Mouse (Mus musculus): ENCODE measurements around the gene Atp10a. TPM values are rescaled to one million over a fixed set of nuclear protein-coding genes. Genes with fewer than 3 reads are reported as not detected.
A peak's percentile ranks its signal among the peaks of the same experiment; 100 is the strongest.

Gene Atp10a
- polyA plus RNA-seq, 1 experiment from 2014 or later, result 2.7 TPM

DNA sequence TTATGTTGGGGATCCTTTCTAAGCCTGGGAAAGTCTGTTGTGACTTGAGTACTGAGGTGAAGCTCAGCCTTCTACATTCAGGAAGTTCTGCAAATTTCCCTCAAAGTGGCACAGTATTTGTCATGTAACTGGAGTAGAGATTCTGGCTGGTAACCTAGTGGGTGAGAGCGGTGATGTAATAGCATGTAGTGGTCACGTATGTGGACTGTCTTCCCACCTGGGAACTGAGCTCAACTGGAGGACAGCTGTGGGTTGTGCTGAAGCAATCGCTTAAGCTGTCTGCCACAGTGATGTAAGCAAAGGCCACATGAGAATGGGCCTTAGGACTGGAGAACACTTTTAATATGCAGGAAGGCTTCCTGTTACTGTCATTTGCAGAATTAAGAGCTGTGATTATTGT is 60.7 kb downstream of the Atp10a start:
- Histone ChIP-seq H3K4me3 (ENCODE audit: low read depth, low read length) (no peak overlapping the region), H3K27ac (ENCODE audit: low read depth, low read length) (no peak overlapping the region), H3K4me1 (ENCODE audit: control insufficient read depth, insufficient read depth, low read length) (no peaks in the 10 kb centered on the region), H3K9ac (ENCODE audit: low read length) (no peak overlapping the region), H3K9me3 (ENCODE audit: control insufficient read depth, low read length) (no peaks in the 10 kb centered on the region), H3K4me2 (ENCODE audit: low read depth) (no peak overlapping the region), H3K27me3 (ENCODE audit: control insufficient read depth, insufficient read depth, low read length) (no peaks in the 10 kb centered on the region), H3K36me3 (ENCODE audit: control insufficient read depth, insufficient read depth, low read length) (no peaks in the 10 kb centered on the region)
- DNase-seq (ENCODE audit: low spot score) (no peak), ATAC-seq (ENCODE audit: insufficient read depth, low FRiP score, low TSS enrichment) (no peak)
- WGBS, result 89% methylated on average over 3 of the region's 3 CpGs

DNA sequence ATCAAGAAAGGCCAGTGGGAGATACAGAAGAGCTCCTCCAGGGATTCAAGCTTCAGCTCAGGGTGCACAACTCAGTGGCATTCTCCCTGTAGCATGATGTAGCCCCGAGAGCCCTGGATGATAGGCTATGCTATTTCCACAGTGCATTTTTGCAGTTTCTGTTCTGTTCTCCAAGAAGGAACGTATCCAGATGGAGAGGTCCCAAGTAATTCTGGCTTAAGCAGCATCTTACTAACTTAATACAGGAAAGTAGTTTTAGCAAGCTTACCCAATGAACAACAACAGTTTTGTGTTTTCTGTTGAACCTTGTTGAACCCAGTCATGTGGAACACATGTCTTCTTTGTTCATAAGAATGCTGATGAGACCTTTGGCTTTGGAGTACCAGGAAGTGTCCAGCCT is 62.6 kb downstream of the Atp10a start:
- Histone ChIP-seq H3K36me3 (ENCODE audit: control insufficient read depth, insufficient read depth, low read length) (no peaks in the 10 kb centered on the region), H3K27me3 (ENCODE audit: control insufficient read depth, insufficient read depth, low read length) (no peaks in the 10 kb centered on the region), H3K27ac (ENCODE audit: low read depth, low read length) (no peak overlapping the region), H3K4me1 (ENCODE audit: control insufficient read depth, insufficient read depth, low read length) (no peaks in the 10 kb centered on the region), H3K4me3 (ENCODE audit: low read depth, low read length) (no peak overlapping the region), H3K4me2 (ENCODE audit: low read depth) (no peak overlapping the region), H3K9ac (ENCODE audit: low read length) (no peak overlapping the region), H3K9me3 (ENCODE audit: control insufficient read depth, low read length) (no peaks in the 10 kb centered on the region)
- ATAC-seq (ENCODE audit: insufficient read depth, low FRiP score, low TSS enrichment), result no peak
- 84% methylated on average over 2 of the region's 2 CpGs for WGBS
- DNase-seq (ENCODE audit: low spot score), result no peak

DNA sequence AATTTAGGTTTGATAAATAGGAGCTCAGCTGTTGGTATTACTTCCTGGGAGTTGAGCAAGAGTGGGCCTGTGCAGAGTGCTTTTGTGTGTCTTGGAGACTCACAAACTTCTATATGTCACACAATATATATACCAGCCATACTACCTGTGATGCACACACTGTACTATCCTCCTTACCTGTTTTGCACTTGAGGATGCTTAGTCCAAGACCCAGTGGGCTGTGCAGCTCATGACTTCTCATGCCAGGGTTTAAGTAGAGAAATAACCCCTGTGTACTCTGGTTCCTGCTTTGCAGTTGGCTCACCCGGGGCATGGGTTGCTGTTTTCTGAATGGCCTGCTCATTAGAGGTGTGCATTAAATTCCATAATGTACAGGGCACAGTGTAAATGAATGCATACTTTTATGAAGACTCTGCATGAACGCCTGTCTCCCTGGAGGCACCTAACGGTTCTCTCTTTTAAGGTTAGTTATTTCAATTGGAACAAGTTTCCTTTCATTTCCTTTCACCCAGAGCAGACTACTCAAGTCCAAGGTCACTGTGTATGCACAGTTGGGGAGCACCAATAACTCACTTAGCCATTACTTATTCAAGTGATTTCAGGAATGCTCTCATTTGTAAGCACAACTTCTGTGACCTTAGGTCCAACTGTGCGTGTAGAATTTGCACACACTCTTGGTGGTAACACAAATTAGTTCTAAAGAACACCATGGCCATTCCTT is 63.4 kb downstream of the Atp10a start:
- H3K27ac ChIP-seq (ENCODE audit: low read depth, low read length), result no peak overlapping the region
- H3K27me3 ChIP-seq (ENCODE audit: control insufficient read depth, insufficient read depth, low read length), result no peaks in the 10 kb centered on the region
- H3K36me3 ChIP-seq (ENCODE audit: control insufficient read depth, insufficient read depth, low read length), result no peaks in the 10 kb centered on the region
- no peak overlapping the region for H3K4me2 ChIP-seq (ENCODE audit: low read depth)
- H3K4me1 ChIP-seq (ENCODE audit: control insufficient read depth, insufficient read depth, low read length), result no peaks in the 10 kb centered on the region
- no peak overlapping the region for H3K9ac ChIP-seq (ENCODE audit: low read length)
- H3K9me3 ChIP-seq (ENCODE audit: control insufficient read depth, low read length), result no peaks in the 10 kb centered on the region
- DNase-seq (ENCODE audit: low spot score) (no peak), ATAC-seq (ENCODE audit: insufficient read depth, low FRiP score, low TSS enrichment) (no peak)
- WGBS, result 52% methylated on average over 4 of the region's 4 CpGs
- no peak overlapping the region for H3K4me3 ChIP-seq (ENCODE audit: low read depth, low read length)

DNA sequence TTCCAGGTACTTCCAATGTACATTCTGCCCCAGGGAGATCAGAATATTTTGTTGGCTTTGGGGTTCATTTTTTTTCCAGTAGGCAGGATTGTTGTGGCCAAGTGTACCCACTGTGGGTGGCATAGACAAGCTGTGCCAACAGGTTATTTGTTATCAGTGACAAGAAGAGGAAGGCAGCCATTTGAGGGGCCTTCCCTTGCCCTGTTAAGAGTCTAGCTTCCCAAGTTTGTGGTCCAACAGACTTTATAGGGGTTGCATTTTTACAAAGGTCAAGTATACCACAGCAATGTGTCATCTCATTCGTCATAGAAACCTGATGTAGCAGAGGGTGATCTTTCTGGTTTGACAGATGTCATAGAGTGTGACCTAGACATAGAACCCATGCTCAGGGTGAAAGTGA is 66.3 kb downstream of the Atp10a start:
- H3K4me2 ChIP-seq (ENCODE audit: low read depth), result no peak overlapping the region
- no peaks in the 10 kb centered on the region for H3K9me3 ChIP-seq (ENCODE audit: control insufficient read depth, low read length)
- no peaks in the 10 kb centered on the region for H3K27me3 ChIP-seq (ENCODE audit: control insufficient read depth, insufficient read depth, low read length)
- H3K27ac ChIP-seq (ENCODE audit: low read depth, low read length), result no peak overlapping the region
- H3K36me3 ChIP-seq (ENCODE audit: control insufficient read depth, insufficient read depth, low read length), result no peaks in the 10 kb centered on the region
- no peak overlapping the region for H3K9ac ChIP-seq (ENCODE audit: low read length)
- ATAC-seq (ENCODE audit: insufficient read depth, low FRiP score, low TSS enrichment) (no peak), DNase-seq (ENCODE audit: low spot score) (no peak)
- no peaks in the 10 kb centered on the region for H3K4me1 ChIP-seq (ENCODE audit: control insufficient read depth, insufficient read depth, low read length)
- no peak overlapping the region for H3K4me3 ChIP-seq (ENCODE audit: low read depth, low read length)
- 92% methylated on average over 1 of the region's 1 CpGs for WGBS

DNA sequence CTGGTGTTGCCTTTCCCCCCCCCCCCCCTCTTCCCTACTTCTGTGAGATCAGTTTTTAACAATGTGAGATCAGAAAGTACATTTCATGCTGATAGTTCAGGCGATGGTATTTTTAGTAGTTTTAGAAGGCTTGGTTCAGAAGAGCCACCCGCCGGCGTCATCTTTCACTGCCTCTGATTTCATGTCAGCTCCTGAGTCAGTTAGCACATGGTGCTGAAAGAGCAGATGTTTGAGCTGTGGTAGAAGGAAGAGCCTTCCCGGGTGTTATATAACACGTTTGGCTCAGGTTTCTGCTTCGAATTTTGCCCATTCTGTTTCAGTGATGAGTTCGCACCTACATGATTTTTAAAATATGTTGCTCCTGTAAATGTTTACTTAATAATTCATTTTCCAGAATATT is 74.2 kb downstream of the Atp10a start:
- H3K27me3 ChIP-seq (ENCODE audit: control insufficient read depth, insufficient read depth, low read length), result no peaks in the 10 kb centered on the region
- no peaks in the 10 kb centered on the region for H3K36me3 ChIP-seq (ENCODE audit: control insufficient read depth, insufficient read depth, low read length)
- no peaks in the 10 kb centered on the region for H3K4me1 ChIP-seq (ENCODE audit: control insufficient read depth, insufficient read depth, low read length)
- WGBS, result 51% methylated on average over 8 of the region's 8 CpGs
- H3K27ac ChIP-seq (ENCODE audit: low read depth, low read length), result no peak overlapping the region
- no peak for ATAC-seq (ENCODE audit: insufficient read depth, low FRiP score, low TSS enrichment)
- H3K9ac ChIP-seq (ENCODE audit: low read length), result no peak overlapping the region
- no peaks in the 10 kb centered on the region for H3K9me3 ChIP-seq (ENCODE audit: control insufficient read depth, low read length)
- H3K4me3 ChIP-seq (ENCODE audit: low read depth, low read length), result no peak overlapping the region
- DNase-seq (ENCODE audit: low spot score), result peak; percentile 18
- no peak overlapping the region for H3K4me2 ChIP-seq (ENCODE audit: low read depth)

DNA sequence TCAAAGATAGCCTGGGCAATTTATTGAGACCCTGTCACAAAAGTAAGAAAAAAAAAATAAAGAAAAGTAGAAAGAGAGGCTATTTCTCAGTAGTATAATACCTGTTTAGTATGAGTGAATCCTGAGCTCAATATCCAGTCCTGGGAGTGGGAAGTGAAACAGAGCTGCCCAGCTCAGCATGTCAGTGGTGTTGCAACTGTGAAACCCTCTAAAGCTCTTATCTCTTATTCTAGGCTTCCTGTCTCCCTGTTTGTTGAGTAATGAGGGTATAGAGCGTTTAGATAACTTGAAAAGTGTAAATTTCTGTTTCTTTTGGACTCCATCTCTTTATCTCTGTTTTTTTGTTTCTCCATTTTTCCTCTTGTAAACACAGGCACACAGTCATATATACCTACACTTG is 74.9 kb downstream of the Atp10a start:
- DNase-seq (ENCODE audit: low spot score) (no peak), ATAC-seq (ENCODE audit: insufficient read depth, low FRiP score, low TSS enrichment) (no peak)
- H3K36me3 ChIP-seq (ENCODE audit: control insufficient read depth, insufficient read depth, low read length), result no peaks in the 10 kb centered on the region
- H3K27me3 ChIP-seq (ENCODE audit: control insufficient read depth, insufficient read depth, low read length), result no peaks in the 10 kb centered on the region
- H3K4me1 ChIP-seq (ENCODE audit: control insufficient read depth, insufficient read depth, low read length), result no peaks in the 10 kb centered on the region
- WGBS, result 93% methylated on average over 1 of the region's 1 CpGs
- H3K4me2 ChIP-seq (ENCODE audit: low read depth), result no peak overlapping the region
- no peak overlapping the region for H3K27ac ChIP-seq (ENCODE audit: low read depth, low read length)
- no peak overlapping the region for H3K4me3 ChIP-seq (ENCODE audit: low read depth, low read length)
- no peak overlapping the region for H3K9ac ChIP-seq (ENCODE audit: low read length)
- no peaks in the 10 kb centered on the region for H3K9me3 ChIP-seq (ENCODE audit: control insufficient read depth, low read length)

DNA sequence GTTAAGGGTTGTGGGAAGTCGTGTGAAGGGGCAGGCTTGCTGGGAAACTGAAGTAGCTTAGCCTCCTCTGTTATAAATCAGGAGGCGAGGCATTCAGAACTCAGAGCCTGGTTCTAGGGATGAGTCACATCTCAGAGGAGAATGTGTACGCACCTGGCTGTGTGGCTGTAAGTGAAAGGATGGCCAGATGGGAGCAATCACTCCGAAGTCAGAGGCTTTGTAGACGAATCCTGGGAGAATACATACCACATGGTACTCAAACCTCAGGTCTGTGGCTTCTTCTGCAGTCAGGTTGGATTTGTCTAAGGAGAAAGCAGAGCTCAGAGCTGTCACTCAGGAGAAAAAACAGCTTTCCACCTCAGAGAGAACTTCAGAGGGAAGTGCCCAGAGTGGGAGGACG is 76.4 kb downstream of the Atp10a start:
- Histone ChIP-seq H3K4me1 (ENCODE audit: control insufficient read depth, insufficient read depth, low read length) (no peaks in the 10 kb centered on the region), H3K9ac (ENCODE audit: low read length) (no peak overlapping the region), H3K36me3 (ENCODE audit: control insufficient read depth, insufficient read depth, low read length) (no peaks in the 10 kb centered on the region), H3K27me3 (ENCODE audit: control insufficient read depth, insufficient read depth, low read length) (no peaks in the 10 kb centered on the region), H3K9me3 (ENCODE audit: control insufficient read depth, low read length) (no peaks in the 10 kb centered on the region), H3K4me3 (ENCODE audit: low read depth, low read length) (no peak overlapping the region), H3K27ac (ENCODE audit: low read depth, low read length) (no peak overlapping the region), H3K4me2 (ENCODE audit: low read depth) (no peak overlapping the region)
- 61% methylated on average over 6 of the region's 6 CpGs for WGBS
- ATAC-seq (ENCODE audit: insufficient read depth, low FRiP score, low TSS enrichment) (no peak), DNase-seq (ENCODE audit: low spot score) (no peak)

DNA sequence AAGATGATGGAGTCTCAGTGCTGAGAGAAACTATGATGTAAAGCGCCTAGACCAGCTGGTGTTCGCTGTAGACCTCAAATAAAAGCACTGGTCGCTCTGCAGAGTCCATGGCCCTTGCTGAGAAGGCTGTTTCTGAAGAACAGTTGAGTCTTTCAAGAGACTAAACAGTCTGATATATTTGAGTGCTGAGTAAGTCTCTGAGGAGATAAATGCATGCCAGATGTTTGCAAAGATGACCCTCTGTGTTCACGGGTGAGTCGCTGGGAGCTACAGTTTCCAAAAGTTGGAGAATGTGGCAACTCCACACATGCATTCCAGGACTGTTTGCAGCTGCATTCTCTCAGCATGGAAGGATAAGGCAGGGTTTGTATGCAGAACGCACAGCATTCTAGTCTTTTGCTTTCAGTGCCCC is 77.5 kb downstream of the Atp10a start:
- peak; percentile 21 for DNase-seq (ENCODE audit: low spot score)
- 67% methylated on average over 6 of the region's 6 CpGs for WGBS

DNA sequence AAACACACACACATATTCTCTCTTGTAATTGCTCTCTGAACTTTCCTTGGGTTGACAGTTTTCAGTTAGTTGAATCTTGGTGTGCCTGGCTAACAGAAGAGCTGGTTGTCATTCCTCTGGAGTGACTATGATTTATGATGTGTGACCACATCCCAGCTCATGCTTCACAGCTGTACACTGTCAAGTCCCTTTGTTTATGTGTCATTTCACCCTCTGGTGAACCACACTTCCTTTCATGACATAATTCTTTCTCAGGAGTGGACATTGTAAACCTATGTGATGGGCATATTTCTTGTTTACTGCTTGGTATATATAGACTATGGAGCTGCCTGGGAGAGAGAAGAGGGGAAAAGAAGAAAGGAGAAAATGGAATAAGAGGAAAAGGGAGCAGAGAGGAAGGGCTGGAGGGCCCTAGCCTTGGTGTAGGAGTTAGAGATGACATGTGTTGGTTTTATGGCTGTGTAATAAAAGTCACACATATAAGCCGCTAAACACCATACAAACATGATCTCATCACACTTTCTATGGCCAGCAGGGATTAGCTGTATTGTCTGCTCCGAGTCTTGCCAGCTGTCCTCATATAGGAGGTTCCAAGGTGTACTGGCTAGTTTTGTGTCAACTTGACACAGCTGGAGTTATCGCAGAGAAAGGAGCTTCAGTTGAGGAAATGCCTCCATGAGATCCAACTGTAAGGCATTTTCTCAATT is 81.0 kb downstream of the Atp10a start:
- Histone ChIP-seq H3K27ac (ENCODE audit: low read depth, low read length) (no peak overlapping the region), H3K9me3 (ENCODE audit: control insufficient read depth, low read length) (no peaks in the 10 kb centered on the region), H3K36me3 (ENCODE audit: control insufficient read depth, insufficient read depth, low read length) (no peaks in the 10 kb centered on the region), H3K4me1 (ENCODE audit: control insufficient read depth, insufficient read depth, low read length) (no peaks in the 10 kb centered on the region), H3K27me3 (ENCODE audit: control insufficient read depth, insufficient read depth, low read length) (no peaks in the 10 kb centered on the region), H3K4me2 (ENCODE audit: low read depth) (no peak overlapping the region), H3K9ac (ENCODE audit: low read length) (no peak overlapping the region), H3K4me3 (ENCODE audit: low read depth, low read length) (no peak overlapping the region)
- no peak for DNase-seq (ENCODE audit: low spot score)
- 79% methylated on average over 3 of the region's 3 CpGs for WGBS
- ATAC-seq (ENCODE audit: insufficient read depth, low FRiP score, low TSS enrichment), result no peak

More for the DNA sequence above, 77.5 kb downstream of the Atp10a start:
- ATAC-seq (ENCODE audit: insufficient read depth, low FRiP score, low TSS enrichment), result no peak
- Histone ChIP-seq H3K4me3 (ENCODE audit: low read depth, low read length) (no peak overlapping the region), H3K4me1 (ENCODE audit: control insufficient read depth, insufficient read depth, low read length) (no peaks in the 10 kb centered on the region), H3K9me3 (ENCODE audit: control insufficient read depth, low read length) (no peaks in the 10 kb centered on the region), H3K4me2 (ENCODE audit: low read depth) (no peak overlapping the region), H3K9ac (ENCODE audit: low read length) (no peak overlapping the region), H3K27ac (ENCODE audit: low read depth, low read length) (no peak overlapping the region), H3K36me3 (ENCODE audit: control insufficient read depth, insufficient read depth, low read length) (no peaks in the 10 kb centered on the region), H3K27me3 (ENCODE audit: control insufficient read depth, insufficient read depth, low read length) (no peaks in the 10 kb centered on the region)
